Mouse (Mus musculus) cerebellum, postnatal 36 days (tissue): ENCODE measurements around the gene Coq7.

Experiments
- DNase-seq, 2 experiments: peaks; one replicate each; pipeline ENCODE4 v3.0.0; 2021 to 2022; ENCODE audit warnings: mixed read lengths in 2 of 2

Gene Coq7

DNA sequence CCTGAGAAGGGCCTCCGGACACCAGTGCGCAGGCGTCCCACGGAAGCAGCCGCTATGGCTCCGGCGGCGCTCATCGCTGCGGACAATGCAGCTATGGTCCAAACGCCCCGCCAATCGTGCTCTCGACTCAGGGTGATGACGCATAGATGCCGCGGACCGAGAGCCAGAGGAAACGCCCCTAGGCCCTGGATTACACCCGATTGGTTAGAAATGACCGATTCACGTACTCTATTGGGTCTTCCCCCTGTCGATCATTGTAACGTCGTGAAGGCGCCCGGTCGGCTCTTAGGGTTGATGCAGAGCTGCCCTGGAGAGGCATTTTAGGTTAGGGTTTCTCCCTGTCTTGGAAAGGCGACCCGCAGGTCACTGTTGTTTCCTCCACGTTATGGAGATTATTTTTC lies at the start of gene Coq7:
Gene Coq7 (minus strand): TSS at position 179 of the 401 bp plus-strand sequence.
- DNase-seq = peak; percentile 91 to 97

GRCm38 (mm10) chr7:118579938-118580337 lies 46.8 kb upstream of the Coq7 start:
- DNase-seq = no peak

GRCm38 (mm10) chr7:118578269-118578668 lies 45.1 kb upstream of the Coq7 start:
- DNase-seq = no peak

- DNase-seq = no peak
Measured at GRCm38 (mm10) chr7:118572039-118572438, 38.9 kb upstream of the Coq7 start.

- no peak for DNase-seq
Measured at GRCm38 (mm10) chr7:118571350-118571749, 38.2 kb upstream of the Coq7 start.

GRCm38 (mm10) chr7:118569121-118569543 lies 36.0 kb upstream of the Coq7 start:
- no peak for DNase-seq

GRCm38 (mm10) chr7:118554290-118554689 lies 21.1 kb upstream of the Coq7 start:
- DNase-seq = no peak

- no peak for DNase-seq
Measured at GRCm38 (mm10) chr7:118553881-118554280, 20.7 kb upstream of the Coq7 start.

DNA sequence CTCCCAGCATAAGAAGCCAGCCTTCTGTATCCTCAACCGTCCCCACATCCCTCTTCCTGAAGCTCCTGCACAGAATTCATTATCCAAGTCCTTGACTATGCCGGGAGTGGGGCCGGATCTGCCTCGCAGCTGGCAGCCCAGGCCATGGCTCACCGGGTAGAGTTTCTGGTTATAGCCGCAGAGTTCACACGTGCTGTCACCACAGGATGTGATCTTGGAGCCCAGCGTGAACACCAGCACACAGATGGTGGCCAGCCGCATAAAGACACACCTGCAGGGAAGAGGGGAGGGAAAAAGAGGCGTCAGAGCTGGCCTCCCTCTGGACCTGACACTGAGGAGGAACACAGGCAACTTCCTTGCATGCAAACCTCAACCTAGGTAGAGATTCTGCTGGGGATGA lies 14.3 kb upstream of the Coq7 start:
- no peak for DNase-seq

DNA sequence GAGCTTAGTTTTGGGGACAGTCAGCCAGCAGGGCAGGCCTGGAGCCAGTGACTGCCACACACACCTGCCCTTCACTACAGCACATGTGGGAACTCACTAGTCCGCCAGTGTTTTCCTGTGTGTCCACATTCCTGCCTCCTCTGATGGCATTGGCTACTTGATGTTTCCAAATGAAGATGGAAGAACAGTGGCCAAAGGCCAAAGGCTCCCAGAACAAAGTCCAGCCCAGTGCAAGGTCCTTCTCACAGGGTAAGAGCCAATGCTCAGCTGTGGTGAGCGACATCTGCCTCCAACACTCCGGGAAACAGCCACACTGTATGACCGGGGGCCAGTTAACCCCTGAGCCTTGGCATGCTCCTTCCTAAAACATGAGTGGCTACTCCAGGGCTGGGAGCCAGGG lies 11.0 kb upstream of the Coq7 start:
- DNase-seq = no peak

- DNase-seq = no peak
Measured at GRCm38 (mm10) chr7:118535076-118535475, 1.9 kb upstream of the Coq7 start.

DNA sequence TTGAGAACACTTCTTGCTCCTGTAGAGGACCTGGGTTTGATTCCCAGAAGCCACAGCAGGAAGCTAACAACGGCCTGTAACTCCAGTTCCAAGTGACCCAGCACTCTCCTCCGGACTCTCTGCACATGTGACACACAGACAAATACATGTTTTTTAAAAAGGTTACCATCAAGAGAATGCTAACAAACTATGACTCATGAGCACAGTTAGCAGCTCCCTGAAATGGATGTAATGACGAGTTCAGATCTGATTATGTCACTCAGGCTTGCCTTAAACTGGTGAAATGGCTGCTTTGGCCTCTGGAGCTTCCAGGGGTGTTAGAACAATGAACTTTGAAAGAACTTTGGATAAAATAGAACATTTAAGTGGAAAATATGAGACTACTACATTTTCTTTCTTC lies 1.2 kb upstream of the Coq7 start:
- DNase-seq = no peak

DNA sequence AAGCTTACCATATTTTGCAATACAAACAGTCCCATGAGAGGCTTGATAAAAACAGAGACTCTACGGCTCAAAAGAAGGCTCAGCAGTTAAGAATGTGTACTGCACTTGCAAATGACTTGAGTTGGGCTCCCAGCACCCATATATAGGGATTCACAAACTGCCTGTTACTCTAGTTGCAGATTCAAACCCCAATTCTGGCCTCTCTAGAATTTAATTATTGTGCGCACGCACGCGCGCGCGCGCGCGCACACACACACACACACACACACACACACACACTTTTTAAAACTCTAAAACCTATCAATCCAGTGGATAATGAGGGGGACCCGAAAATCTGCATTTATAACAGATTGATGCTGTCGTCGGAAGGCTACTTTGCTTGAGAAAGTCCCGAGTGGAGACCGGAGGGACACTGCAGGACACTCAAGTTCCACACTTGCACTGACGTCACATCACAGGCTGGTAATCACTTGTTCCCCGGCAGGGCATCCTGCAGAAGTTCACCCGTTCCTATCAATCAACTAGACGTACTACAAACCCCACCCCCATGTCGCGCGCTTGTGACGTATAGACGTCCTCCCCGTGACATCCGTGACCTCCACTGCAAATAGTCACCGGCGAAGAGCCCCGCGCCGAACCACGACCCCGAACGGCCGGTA lies 508 bp downstream of the Coq7 start:
- DNase-seq = peak; percentile 98

GRCm38 (mm10) chr7:118526967-118527366 lies 6.2 kb downstream of the Coq7 start:
- no peak for DNase-seq

DNA sequence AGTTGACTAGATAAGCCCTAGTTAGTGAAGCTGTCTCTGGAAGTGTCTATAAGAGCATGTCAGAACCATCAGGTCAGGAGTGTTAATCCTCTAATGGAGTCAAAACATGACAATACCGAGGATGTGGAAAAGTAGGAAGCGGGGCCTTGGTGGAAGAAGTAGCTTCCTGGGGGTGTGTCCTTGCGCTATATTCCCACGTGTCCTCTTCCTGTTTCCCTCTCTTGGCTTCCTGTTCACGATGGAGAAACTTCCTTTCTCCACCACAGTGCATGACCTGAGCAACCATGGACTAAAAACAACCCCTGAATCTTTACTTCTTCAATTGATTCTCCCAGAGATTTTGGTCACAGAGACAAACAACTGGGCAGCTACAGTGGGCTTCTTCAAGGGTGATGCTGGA lies 11.1 kb downstream of the Coq7 start:
- no peak for DNase-seq

DNA sequence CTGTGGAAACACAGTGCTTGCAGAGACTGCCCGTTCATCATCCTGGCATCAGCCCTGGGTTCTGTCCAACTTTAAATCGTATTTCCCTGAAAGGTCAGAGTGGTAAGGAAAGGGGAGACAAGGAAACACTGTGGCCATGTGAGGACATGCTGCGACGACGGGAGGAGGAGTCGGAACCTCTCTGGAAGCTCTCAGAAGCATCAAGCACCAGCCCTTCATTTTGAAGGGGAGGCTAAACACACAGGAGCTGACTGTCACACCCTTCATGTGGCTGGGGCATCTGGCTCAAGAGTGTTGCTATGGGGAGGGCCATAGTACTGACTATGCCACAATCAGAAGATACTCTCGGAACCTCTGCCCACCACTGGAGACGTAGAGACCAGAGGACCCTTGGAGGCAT lies 13.5 kb downstream of the Coq7 start:
- no peak for DNase-seq

DNA sequence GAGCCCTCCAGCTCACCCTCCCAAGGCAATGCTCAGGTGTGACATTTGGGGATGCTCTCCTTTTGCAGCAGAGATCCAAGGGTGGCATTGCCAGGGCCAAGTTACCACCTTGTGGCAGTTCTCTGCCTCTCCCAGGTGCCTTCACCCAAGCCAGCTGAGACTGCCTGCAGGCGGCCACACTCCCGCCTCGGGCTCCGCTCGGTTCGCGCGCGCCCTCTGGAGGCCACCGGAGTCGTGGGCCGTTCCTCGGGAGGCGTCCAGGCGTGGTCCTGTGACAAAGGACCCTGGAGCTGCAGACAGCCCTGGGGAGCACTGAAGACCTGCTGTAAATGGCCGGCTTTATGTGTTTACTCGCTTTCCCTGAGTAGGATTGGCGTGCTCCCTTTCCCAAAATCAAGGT lies 14.5 kb downstream of the Coq7 start:
- DNase-seq = peak; percentile 72 to 75

- DNase-seq = no peak
Measured at GRCm38 (mm10) chr7:118517819-118518218, 15.3 kb downstream of the Coq7 start.

- no peak for DNase-seq
Measured at GRCm38 (mm10) chr7:118508556-118508955, 24.6 kb downstream of the Coq7 start.

- DNase-seq = no peak
Measured at GRCm38 (mm10) chr7:118503844-118504243, 29.3 kb downstream of the Coq7 start.

DNA sequence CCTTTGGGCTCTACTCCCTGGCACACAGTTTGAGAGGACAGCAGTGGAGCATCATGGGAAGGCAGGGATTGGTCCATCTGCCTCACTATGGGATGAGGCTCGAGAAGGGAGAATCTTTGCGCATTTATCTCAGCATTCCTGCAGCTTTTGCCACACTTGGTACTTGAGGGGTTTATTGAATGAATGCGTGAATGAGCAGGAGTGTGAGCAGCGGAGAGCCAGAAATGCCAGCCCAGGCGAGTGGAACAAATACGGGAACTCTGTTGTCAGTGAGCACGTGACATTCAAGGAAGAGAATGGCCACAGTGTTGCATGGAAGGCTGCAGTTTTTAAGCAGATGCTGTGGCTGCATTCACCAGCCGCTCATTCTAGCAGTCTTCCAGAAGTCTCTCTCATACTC lies 30.8 kb downstream of the Coq7 start:
- no peak for DNase-seq

DNA sequence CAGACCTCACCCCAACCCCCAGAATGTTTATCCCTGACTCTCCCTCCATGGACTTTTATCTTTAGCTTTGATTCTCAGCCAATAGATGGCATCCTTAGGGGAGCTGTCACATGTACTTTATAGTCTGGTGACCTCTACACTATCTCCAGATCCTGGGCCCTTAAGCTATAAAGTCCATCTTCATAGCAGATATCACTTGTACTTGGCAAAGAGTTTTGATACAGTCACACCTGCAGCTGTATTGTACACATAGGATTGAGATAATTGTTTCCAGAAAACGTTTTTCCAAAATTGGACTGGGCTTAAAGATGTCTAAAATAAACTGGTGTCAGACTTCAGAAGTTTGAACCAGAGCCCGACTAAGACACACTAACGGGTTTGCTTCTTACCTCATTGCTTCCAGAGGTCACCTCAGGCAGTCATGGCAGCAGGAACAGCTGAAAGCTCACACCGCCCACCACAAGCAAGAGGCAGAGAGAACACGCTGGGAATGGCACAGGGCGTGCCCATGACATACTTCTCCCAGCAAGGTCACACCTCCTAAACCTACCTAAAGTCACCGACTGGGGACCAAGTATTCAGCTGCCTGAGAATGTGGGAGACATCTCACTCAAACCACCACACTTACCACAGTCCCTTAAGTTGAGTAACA lies 33.2 kb downstream of the Coq7 start:
- DNase-seq = no peak

- no peak for DNase-seq
Measured at GRCm38 (mm10) chr7:118498984-118499783, 34.0 kb downstream of the Coq7 start.
